Mouse (Mus musculus): ENCODE data around the gene Dcp1a. TPM values are rescaled to one million over a fixed set of nuclear protein-coding genes. Genes with fewer than 3 reads are reported as not detected.

Dcp1a gene
- 16.1 and 17.2 TPM in 2 replicates for polyA plus RNA-seq (2015; fragmentation: Nextera tagmentation; extraction: Ambion mirVana)

- H3K4me1 ChIP-seq: peaks cover 21% of the 10 kb centered on the region
- H3K9me3 ChIP-seq: no peaks in the 10 kb centered on the region
- H3K4me3 ChIP-seq: peak within 1 kb of the TSS; percentile 92
- peaks cover 29% of the 10 kb centered on the region for H3K36me3 ChIP-seq
- no peaks in the 10 kb centered on the region for H3K27me3 ChIP-seq (replicated peaks)
- under 1% methylated on average over 39 of the region's 39 CpGs for WGBS
- H3K9ac ChIP-seq: peak within 1 kb of the TSS; percentile 96
- peak within 1 kb of the TSS; percentile 91 for H3K27ac ChIP-seq (replicated peaks)
- peak within 1 kb of the TSS; percentile 73 for H3K4me2 ChIP-seq
- peak; percentile 89 for ATAC-seq (ENCODE audit: extremely low read depth, insufficient number of reproducible peaks, low FRiP score, low TSS enrichment)
Measured at GRCm38 (mm10) chr14:30479361-30479948, at the start of gene Dcp1a. TSS of gene Dcp1a (plus strand) at chr14:30479535.

- WGBS: 67% methylated on average over 9 of the region's 9 CpGs
- Histone ChIP-seq H3K27me3 (replicated peaks) (no peaks in the 10 kb centered on the region), H3K9me3 (no peaks in the 10 kb centered on the region), H3K4me3 (no peak overlapping the region), H3K36me3 (no peaks in the 10 kb centered on the region), H3K4me1 (peaks cover 36% of the 10 kb centered on the region), H3K9ac (no peak overlapping the region), H3K27ac (replicated peaks) (no peak overlapping the region), H3K4me2 (no peak overlapping the region)
- ATAC-seq (ENCODE audit: extremely low read depth, insufficient number of reproducible peaks, low FRiP score, low TSS enrichment): no peak
Measured at GRCm38 (mm10) chr14:30429606-30430005, 49.7 kb upstream of the Dcp1a start.

DNA sequence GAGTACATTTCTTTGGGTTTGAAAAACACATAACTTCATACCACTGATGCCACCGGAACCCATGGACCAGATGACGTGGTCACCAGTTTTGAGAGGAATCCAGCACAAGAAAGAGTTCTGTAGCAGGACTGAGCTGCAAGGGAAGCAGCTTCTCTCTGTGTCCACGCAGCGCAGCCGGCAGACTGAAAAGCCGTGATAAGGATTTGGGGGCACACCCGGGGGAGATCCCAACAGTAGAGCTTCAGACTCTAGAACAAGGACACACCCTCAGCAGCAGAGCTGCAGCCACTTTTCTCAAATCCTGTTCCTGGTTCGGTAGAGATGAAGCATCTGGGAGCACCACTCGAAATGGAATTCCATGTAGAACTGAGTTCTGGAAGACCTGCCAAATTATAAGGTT is 49.3 kb upstream of the Dcp1a start:
- Histone ChIP-seq H3K27me3 (replicated peaks) (no peaks in the 10 kb centered on the region), H3K4me2 (no peak overlapping the region), H3K9ac (no peak overlapping the region), H3K4me1 (peaks cover 31% of the 10 kb centered on the region), H3K9me3 (no peaks in the 10 kb centered on the region), H3K4me3 (no peak overlapping the region), H3K27ac (replicated peaks) (no peak overlapping the region), H3K36me3 (no peaks in the 10 kb centered on the region)
- ATAC-seq (ENCODE audit: extremely low read depth, insufficient number of reproducible peaks, low FRiP score, low TSS enrichment): no peak
- WGBS: 71% methylated on average over 9 of the region's 9 CpGs

DNA sequence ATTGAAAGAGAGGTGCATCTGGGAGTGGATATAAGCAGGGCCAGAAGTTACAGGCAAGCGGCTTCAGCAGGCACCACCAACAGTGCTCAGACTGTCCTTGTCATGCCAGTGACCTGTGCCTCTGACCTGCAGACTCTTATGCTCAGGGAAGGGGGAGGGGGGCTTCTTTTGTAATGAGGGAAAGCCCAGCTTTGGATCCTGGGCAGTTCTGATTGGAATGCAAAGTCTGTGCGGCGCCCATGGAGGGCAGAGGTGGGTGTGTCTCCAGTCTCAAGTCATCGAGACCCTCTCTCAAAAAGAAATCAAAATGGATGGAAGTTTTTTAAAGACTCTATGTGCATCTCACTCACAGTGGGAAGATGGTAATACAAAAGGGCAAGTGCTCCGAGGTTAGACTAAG is 48.9 kb upstream of the Dcp1a start:
- Histone ChIP-seq H3K27me3 (replicated peaks) (no peaks in the 10 kb centered on the region), H3K4me1 (peaks cover 27% of the 10 kb centered on the region), H3K9me3 (no peaks in the 10 kb centered on the region), H3K27ac (replicated peaks) (no peak overlapping the region), H3K9ac (no peak overlapping the region), H3K4me3 (no peak overlapping the region), H3K36me3 (no peaks in the 10 kb centered on the region), H3K4me2 (no peak overlapping the region)
- 76% methylated on average over 5 of the region's 5 CpGs for WGBS
- ATAC-seq (ENCODE audit: extremely low read depth, insufficient number of reproducible peaks, low FRiP score, low TSS enrichment): no peak

DNA sequence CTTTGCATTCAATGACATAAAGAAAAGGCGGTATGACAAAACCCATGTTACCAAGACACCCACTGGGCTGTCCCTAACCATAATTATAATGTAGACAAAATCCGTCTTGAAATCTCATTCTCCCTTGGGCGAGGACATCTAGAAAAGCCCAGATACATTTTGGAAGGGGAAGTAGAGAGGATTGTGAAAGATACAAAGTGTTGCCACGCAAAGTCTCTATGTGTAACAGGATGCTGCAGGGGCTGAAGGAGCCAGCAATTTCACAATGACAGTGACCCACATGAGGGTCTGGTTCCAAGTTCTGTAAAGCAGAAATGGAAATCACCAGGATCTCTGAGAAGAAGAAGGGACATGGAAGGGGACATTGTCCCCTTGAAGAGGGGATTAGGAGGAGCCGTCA is 44.0 kb upstream of the Dcp1a start:
- 89% methylated on average over 5 of the region's 5 CpGs for WGBS
- Histone ChIP-seq H3K4me3 (no peak overlapping the region), H3K27ac (replicated peaks) (no peak overlapping the region), H3K4me2 (no peak overlapping the region), H3K27me3 (replicated peaks) (no peaks in the 10 kb centered on the region), H3K9me3 (peaks cover 5% of the 10 kb centered on the region), H3K9ac (no peak overlapping the region), H3K4me1 (0 out of 2 replicates have a peak, but pooled peaks cover 1% of the 10 kb centered on the region), H3K36me3 (peaks cover 5% of the 10 kb centered on the region; the same call in 1 of the 2 replicates)
- ATAC-seq (ENCODE audit: extremely low read depth, insufficient number of reproducible peaks, low FRiP score, low TSS enrichment): no peak

DNA sequence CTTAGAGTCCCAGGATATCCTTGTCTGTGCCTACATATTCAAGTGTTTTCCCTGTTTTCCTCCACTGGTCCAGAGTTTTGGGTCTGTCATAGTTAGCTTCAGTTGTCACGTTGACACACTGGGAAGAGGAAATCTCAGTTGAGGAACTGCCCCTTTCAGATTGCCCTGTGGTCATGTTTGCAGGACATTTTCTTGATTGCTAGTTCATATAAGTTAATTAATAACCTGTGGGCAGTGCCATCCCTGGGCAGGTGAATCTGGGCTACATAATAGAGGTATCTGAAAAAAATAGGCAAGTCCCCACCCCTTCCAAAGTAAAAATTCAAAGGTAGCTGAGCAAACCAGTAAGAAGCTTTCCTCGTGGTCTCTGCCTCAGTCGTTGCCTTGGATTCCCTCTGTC is 39.4 kb upstream of the Dcp1a start:
- H3K4me2 ChIP-seq: no peak overlapping the region
- H3K9me3 ChIP-seq: peaks cover 5% of the 10 kb centered on the region
- H3K27me3 ChIP-seq (replicated peaks): no peaks in the 10 kb centered on the region
- peaks cover 5% of the 10 kb centered on the region; the same call in 1 of the 2 replicates for H3K36me3 ChIP-seq
- H3K27ac ChIP-seq (replicated peaks): no peak overlapping the region
- no peak overlapping the region for H3K4me3 ChIP-seq
- H3K4me1 ChIP-seq: no peaks in the 10 kb centered on the region
- WGBS: 72% methylated on average over 3 of the region's 3 CpGs
- no peak overlapping the region for H3K9ac ChIP-seq
- ATAC-seq (ENCODE audit: extremely low read depth, insufficient number of reproducible peaks, low FRiP score, low TSS enrichment): no peak

DNA sequence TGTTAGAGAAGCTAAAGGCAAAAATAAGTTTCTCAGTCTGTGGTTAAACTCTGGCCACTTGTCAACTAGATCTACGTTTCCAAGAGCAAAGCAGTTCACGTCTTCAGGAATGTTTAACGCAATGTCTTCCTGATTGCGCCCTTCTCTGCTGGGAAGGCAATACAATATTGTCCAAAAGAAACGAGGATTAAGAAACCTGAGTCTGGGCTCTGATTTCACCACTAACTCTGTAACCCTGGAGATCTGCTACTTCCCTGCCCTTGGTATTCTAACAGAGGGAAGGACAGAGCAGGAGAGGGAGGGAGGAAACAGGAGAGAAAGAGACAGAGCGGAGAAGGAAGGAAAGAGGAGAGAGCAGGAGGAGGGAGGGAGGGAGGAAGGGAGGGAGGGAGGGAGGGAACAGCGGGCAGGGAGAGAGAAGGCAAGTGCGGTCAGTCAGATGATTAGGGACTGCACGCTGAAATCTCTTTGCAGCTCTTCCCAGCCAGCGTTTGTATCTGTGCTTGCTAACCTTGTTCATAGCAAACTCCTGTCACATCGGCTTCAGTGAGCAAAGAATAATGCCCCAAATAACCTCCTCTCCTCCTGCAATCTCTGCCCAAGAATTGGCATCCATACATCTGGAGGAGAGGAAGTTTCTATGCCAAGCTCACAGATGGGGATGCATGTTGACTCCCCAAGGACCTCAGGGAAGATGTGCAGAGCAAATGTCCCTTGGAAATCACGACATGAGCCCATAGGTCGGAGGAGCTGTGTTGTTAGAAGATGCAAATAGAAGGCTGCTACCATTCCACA is 23.3 kb upstream of the Dcp1a start:
- 25% methylated on average over 12 of the region's 13 CpGs for WGBS
- no peak for ATAC-seq (ENCODE audit: extremely low read depth, insufficient number of reproducible peaks, low FRiP score, low TSS enrichment)
- no peaks in the 10 kb centered on the region for H3K36me3 ChIP-seq
- peak overlapping the region; percentile 61; the same call in 1 of the 2 replicates for H3K9ac ChIP-seq
- H3K4me1 ChIP-seq: peaks cover 32% of the 10 kb centered on the region
- no peaks in the 10 kb centered on the region for H3K9me3 ChIP-seq
- no peaks in the 10 kb centered on the region for H3K27me3 ChIP-seq (replicated peaks)
- 0 out of 2 replicates have a peak overlapping the region, but pooled peaks have one; percentile 3 for H3K4me3 ChIP-seq
- H3K27ac ChIP-seq (replicated peaks): no peak overlapping the region
- peak overlapping the region; percentile 52 for H3K4me2 ChIP-seq

GRCm38 (mm10) chr14:30457436-30457835 is 21.9 kb upstream of the Dcp1a start:
- Histone ChIP-seq H3K27me3 (replicated peaks) (0 out of 2 replicates have a peak, but pooled peaks cover 3% of the 10 kb centered on the region), H3K27ac (replicated peaks) (no peak overlapping the region), H3K4me1 (peaks cover 32% of the 10 kb centered on the region), H3K9me3 (no peaks in the 10 kb centered on the region), H3K4me2 (no peak overlapping the region), H3K4me3 (no peak overlapping the region), H3K9ac (no peak overlapping the region), H3K36me3 (no peaks in the 10 kb centered on the region)
- ATAC-seq (ENCODE audit: extremely low read depth, insufficient number of reproducible peaks, low FRiP score, low TSS enrichment): no peak
- WGBS: 65% methylated on average over 7 of the region's 7 CpGs

- Histone ChIP-seq H3K9ac (no peak overlapping the region), H3K27ac (replicated peaks) (no peak overlapping the region), H3K27me3 (replicated peaks) (0 out of 2 replicates have a peak, but pooled peaks cover 3% of the 10 kb centered on the region), H3K36me3 (no peaks in the 10 kb centered on the region), H3K4me1 (peaks cover 34% of the 10 kb centered on the region), H3K9me3 (no peaks in the 10 kb centered on the region), H3K4me2 (no peak overlapping the region), H3K4me3 (no peak overlapping the region)
- WGBS: 33% methylated on average over 2 of the region's 2 CpGs
- ATAC-seq (ENCODE audit: extremely low read depth, insufficient number of reproducible peaks, low FRiP score, low TSS enrichment): no peak
Measured at GRCm38 (mm10) chr14:30457897-30458296, 21.4 kb upstream of the Dcp1a start.

DNA sequence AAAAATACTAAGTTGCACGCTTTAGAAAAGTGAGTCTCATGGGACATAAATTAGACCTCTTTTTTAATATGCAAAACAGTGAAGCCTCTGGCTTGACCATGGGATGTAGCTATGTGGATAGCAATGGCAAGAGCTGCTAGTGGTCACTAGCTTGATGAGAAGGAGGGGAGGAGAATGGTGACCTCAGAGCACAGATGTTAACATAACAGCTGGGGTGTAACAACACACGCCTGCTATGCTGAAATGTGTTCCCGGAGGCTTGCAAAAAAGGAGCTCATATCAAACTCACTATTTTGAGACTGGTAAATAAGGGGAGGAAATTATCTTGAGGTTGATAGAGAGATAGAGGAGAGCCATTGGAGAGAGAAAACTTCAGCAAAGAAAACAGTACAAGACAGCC is 20.5 kb upstream of the Dcp1a start:
- WGBS: 63% methylated on average over 3 of the region's 3 CpGs
- no peak overlapping the region for H3K27ac ChIP-seq (replicated peaks)

DNA sequence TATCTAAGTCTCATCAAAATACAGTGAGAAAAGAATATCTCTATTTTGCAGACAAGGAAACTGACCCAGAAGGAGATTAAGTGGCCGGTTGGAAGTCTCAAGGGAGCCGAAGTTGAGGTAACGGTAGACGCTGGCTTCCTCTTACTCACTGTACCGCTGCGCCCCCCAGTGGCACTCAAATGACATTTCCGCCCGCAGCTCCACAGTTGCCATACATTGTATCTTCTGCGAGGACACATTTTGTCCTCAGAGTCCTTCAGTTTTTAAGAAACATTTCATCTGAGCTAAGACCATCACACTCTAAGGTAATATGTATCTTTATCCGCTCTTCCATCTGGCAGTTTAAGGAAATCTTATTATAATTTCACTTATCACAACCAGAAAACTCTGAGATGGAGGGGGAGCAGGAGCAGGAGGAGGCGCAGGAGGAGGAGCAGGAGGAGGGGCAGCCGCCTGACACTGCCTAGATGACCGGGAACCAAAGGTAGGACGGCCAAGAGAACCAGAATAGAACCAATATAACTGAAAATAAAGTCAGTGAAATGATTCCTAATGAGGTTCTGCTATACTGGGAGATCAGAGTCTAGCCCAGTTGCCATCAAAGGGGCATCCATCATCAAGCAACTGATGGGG is 19.3 kb upstream of the Dcp1a start:
- Histone ChIP-seq H3K27me3 (replicated peaks) (0 out of 2 replicates have a peak, but pooled peaks cover 3% of the 10 kb centered on the region), H3K36me3 (no peaks in the 10 kb centered on the region), H3K4me2 (peak overlapping the region; percentile 38), H3K4me1 (peaks cover 39% of the 10 kb centered on the region), H3K27ac (replicated peaks) (no peak overlapping the region), H3K4me3 (no peak overlapping the region; the same call in 1 of the 2 replicates), H3K9ac (no peak overlapping the region), H3K9me3 (no peaks in the 10 kb centered on the region)
- ATAC-seq (ENCODE audit: extremely low read depth, insufficient number of reproducible peaks, low FRiP score, low TSS enrichment): no peak
- 6% methylated on average over 14 of the region's 14 CpGs for WGBS

More for the DNA sequence above, 20.5 kb upstream of the Dcp1a start:
- Histone ChIP-seq H3K27me3 (replicated peaks) (0 out of 2 replicates have a peak, but pooled peaks cover 3% of the 10 kb centered on the region), H3K4me1 (peaks cover 39% of the 10 kb centered on the region), H3K4me2 (no peak overlapping the region), H3K36me3 (no peaks in the 10 kb centered on the region), H3K4me3 (no peak overlapping the region), H3K9ac (no peak overlapping the region), H3K9me3 (no peaks in the 10 kb centered on the region)
- no peak for ATAC-seq (ENCODE audit: extremely low read depth, insufficient number of reproducible peaks, low FRiP score, low TSS enrichment)
